Mouse (Mus musculus) embryonic facial prominence, embryonic 11.5 days (tissue): Measurements from ENCODE around the gene Hdgfl1. TPM values are rescaled to one million over a fixed set of nuclear protein-coding genes. Genes with fewer than 3 reads are reported as not detected.

Experiments
- ATAC-seq: fragments of 200-750 bp; cut with Nextera tagmentation; replicated peaks from 2 replicates; pipeline ENCODE4 v1.8.0; 2017; ENCODE audit warnings: low read depth; ENCODE audit not compliant: insufficient number of reproducible peaks, low FRiP score, low TSS enrichment
- DNase-seq: peaks from one replicate; pipeline ENCODE4 v3.0.0-alpha.2; 2015; ENCODE audit warnings: low spot score
- H3K27ac ChIP-seq: fragments of 300-500 bp; sonication (generic); replicated peaks from 2 replicates; pipeline ENCODE4 v1.5.1; 2014; ENCODE audit warnings: mild to moderate bottlenecking, low read depth, low read length, control low read depth
- H3K27me3 ChIP-seq: fragments of 300-500 bp; sonication (generic); 2 replicates; pipeline ENCODE4 v1.6.1; 2014; ENCODE audit warnings: mild to moderate bottlenecking, low read length, moderate library complexity, mixed read lengths; ENCODE audit not compliant: control insufficient read depth, insufficient read depth
- H3K36me3 ChIP-seq: fragments of 300-500 bp; sonication (generic); replicated peaks from 2 replicates; pipeline ENCODE4 v1.6.1; 2014; ENCODE audit warnings: low read depth, mild to moderate bottlenecking, low read length, moderate library complexity, mixed read lengths; ENCODE audit not compliant: control insufficient read depth, insufficient read depth
- H3K4me1 ChIP-seq: fragments of 300-500 bp; sonication (generic); 2 replicates; pipeline ENCODE4 v1.6.1; 2014; ENCODE audit warnings: low read length, mixed read lengths; ENCODE audit not compliant: control insufficient read depth, insufficient read depth
- H3K4me2 ChIP-seq: fragments of 300-500 bp; sonication (generic); 2 replicates; pipeline ENCODE4 v1.6.1; 2014; ENCODE audit warnings: low read depth, mild to moderate bottlenecking, control low read depth, low read length, moderate library complexity
- H3K4me3 ChIP-seq: fragments of 300-500 bp; sonication (generic); 2 replicates; pipeline ENCODE4 v1.5.1; 2014; ENCODE audit warnings: low read depth, low read length, control low read depth
- H3K9ac ChIP-seq: fragments of 300-500 bp; sonication (generic); replicated peaks from 2 replicates; pipeline ENCODE4 v1.6.1; 2014; ENCODE audit warnings: mild to moderate bottlenecking, control low read depth, low read length
- H3K9me3 ChIP-seq: fragments of 300-500 bp; sonication (generic); replicated peaks from 2 replicates; pipeline ENCODE4 v1.6.1; 2016; ENCODE audit warnings: mild to moderate bottlenecking, low read length, inconsistent platforms, mixed read lengths; ENCODE audit not compliant: control insufficient read depth
- WGBS: fragments of 180-500 bp; shearing (Covaris S2); extraction: QIAGEN DNeasy Blood & Tissue Kit; methylation state at CpG from one replicate; pipeline ENCODE4 v1.1.7; 2014; 5-methylcytosine and 5-hydroxymethylcytosine counted together
- polyA plus RNA-seq: library from polyadenylated mRNA; unstranded; fragments of >200 nt; fragmentation: Nextera tagmentation; extraction: Ambion mirVana; gene quantifications from 2 replicates; pipeline ENCODE4 v1.2.1, GENCODE M21; 2014

Hdgfl1 gene
- polyA plus RNA-seq, result not detected in 2 replicates

DNA sequence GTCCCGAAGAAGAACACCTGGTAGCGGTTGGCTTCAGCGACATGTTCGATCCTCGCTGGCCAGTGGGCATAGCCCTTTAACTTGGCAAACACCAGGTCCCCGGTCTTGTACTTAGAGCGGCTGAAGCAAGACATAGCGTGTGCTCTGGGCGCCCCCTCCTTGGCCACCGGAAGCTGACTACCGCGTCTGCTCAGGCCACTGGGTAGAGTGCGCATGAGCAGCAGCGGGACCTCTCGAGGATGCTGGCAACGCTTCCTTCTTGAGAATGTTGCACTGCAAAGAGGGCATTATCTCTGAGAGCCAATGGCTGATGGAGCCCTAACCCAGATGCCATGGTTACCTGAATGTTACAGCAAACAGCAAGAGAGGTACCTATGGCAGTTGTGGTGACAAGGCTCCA, at the start of gene Hdgfl1:
Gene Hdgfl1 (minus strand): TSS at position 211 of the 400 bp plus-strand sequence.
- ATAC-seq (no peak), DNase-seq (no peak)
- 96% methylated on average over 16 of the region's 16 CpGs for WGBS
- Histone ChIP-seq H3K27ac (no peak within 1 kb of the TSS), H3K27me3 (no peaks in the 10 kb centered on the region), H3K9me3 (no peaks in the 10 kb centered on the region), H3K4me3 (no peak within 1 kb of the TSS), H3K36me3 (no peaks in the 10 kb centered on the region), H3K9ac (no peak within 1 kb of the TSS), H3K4me2 (no peak within 1 kb of the TSS), H3K4me1 (no peaks in the 10 kb centered on the region)

- 93% methylated on average over 3 of the region's 3 CpGs for WGBS
- H3K27me3 ChIP-seq, result no peaks in the 10 kb centered on the region
- no peak overlapping the region for H3K9ac ChIP-seq
- no peaks in the 10 kb centered on the region for H3K9me3 ChIP-seq
- H3K36me3 ChIP-seq, result no peaks in the 10 kb centered on the region
- ATAC-seq (no peak), DNase-seq (no peak)
- no peak overlapping the region for H3K27ac ChIP-seq
- H3K4me2 ChIP-seq, result no peak overlapping the region
- H3K4me3 ChIP-seq, result no peak overlapping the region
- no peaks in the 10 kb centered on the region for H3K4me1 ChIP-seq
Observed at GRCm38 (mm10) chr13:26795460-26795859, 25.5 kb upstream of the Hdgfl1 start.

- Histone ChIP-seq H3K9ac (no peak overlapping the region), H3K27ac (no peak overlapping the region)
- WGBS, result 93% methylated on average over 15 of the region's 15 CpGs
Observed at GRCm38 (mm10) chr13:26769424-26769823, 541 bp downstream of the Hdgfl1 start.

DNA sequence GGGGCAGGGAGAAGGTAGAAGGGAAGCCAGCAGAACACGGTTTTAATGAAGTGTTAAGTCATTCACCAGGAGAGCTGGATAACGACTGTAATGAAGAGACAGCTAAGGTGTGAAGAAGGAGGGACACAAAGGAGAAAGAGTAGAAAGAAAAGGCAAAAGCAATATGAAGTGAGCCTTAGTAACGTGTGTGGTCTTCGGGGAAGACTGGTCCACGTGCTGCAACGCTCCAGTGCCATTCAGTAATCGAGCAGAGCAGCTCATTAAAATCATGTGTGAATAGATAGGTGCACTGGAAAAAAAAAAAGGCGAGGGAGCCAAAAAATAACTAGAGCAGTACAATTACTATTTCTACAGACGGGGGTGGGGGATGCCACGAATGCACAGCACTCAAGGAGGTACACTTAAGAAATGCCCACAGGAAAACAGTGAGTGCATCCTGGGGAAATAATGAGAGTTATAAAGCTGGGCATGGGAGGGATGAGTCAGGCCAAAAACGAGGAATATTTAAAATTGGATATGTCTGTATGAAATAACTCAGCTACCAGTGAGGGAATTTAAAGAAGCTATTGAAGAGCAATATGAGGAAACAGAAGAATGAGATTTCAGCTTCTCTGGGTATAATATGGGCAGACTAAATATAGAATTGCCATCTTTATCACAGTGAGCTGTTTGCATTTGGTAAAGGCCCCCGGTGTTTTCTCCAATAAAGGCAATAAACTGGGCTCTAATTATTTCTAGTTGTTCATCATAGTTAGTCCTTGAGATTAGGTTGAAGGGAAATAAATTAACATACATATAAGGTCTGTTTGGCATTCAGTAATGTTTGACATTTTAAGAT, 7.8 kb downstream of the Hdgfl1 start:
- no peak for ATAC-seq
- Histone ChIP-seq H3K4me2 (no peak overlapping the region), H3K4me3 (no peak overlapping the region)

More at GRCm38 (mm10) chr13:26769424-26769823, 541 bp downstream of the Hdgfl1 start:
- Histone ChIP-seq H3K4me3 (no peak overlapping the region), H3K36me3 (no peaks in the 10 kb centered on the region), H3K27me3 (no peaks in the 10 kb centered on the region), H3K4me2 (no peak overlapping the region), H3K9me3 (no peaks in the 10 kb centered on the region), H3K4me1 (no peaks in the 10 kb centered on the region)
- no peak; the same call in 1 of the 2 replicates for ATAC-seq
- DNase-seq, result no peak

DNA sequence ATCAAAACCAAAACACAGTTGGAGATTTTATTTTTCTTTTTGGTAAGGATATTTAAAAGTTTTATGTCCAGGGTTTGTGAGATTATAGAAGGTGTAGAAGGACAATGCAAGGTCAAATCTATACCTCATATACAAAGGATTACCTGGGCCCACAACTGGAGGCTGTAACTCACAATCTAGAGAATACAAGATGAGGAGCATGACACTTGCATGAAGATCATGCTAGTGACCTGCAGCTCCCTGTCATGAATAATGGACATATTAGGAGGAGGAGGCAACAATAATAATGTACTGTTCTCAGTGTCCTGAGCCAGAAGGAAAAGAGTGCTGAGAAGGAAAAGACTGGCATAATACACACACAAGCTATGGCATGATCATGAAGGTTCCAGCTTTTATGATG, 17.1 kb downstream of the Hdgfl1 start:
- Histone ChIP-seq H3K9ac (no peak overlapping the region), H3K27me3 (no peaks in the 10 kb centered on the region), H3K4me2 (no peak overlapping the region), H3K27ac (no peak overlapping the region), H3K4me3 (no peak overlapping the region), H3K36me3 (no peaks in the 10 kb centered on the region), H3K9me3 (no peaks in the 10 kb centered on the region), H3K4me1 (no peaks in the 10 kb centered on the region)
- DNase-seq (no peak), ATAC-seq (no peak)

More for the DNA sequence above, 7.8 kb downstream of the Hdgfl1 start:
- Histone ChIP-seq H3K36me3 (no peaks in the 10 kb centered on the region), H3K4me1 (no peaks in the 10 kb centered on the region), H3K9me3 (no peaks in the 10 kb centered on the region), H3K9ac (no peak overlapping the region), H3K27me3 (no peaks in the 10 kb centered on the region), H3K27ac (no peak overlapping the region)
- DNase-seq, result no peak
- WGBS, result 76% methylated on average over 12 of the region's 12 CpGs

- no peaks in the 10 kb centered on the region for H3K27me3 ChIP-seq
Observed at GRCm38 (mm10) chr13:26752414-26752813, 17.6 kb downstream of the Hdgfl1 start.

DNA sequence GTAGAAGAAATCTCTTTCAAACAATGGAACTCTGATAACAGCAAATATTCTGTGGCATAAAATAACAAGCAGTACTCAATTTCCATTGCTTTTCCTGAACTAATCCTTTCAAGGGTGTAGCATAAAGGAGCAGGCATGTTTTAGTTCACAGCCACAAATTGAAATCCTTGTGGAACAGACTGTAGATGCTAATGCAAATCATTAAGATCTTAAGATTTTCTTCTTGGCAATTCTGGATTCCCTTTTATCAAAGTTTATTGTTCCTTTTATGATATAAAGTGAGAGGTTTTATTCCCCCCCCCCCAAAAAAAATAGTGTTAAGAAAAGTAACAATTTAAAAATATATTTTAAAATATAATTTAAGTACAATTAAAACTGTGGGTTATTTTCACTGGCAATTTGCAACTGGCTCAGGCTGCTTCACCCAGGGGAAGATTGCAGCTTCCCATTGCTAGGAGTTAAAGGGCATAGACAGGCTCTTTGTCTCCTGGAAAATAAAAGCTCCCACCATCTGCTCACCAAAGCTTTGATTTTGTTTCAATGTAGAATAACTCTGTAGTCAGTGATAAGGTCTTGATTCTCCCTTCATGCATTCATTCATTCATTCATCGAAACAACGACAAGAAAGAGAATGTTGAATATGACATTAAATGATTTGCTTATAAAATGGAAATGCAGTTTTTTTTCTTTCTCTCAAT, 24.1 kb downstream of the Hdgfl1 start:
- ATAC-seq, result no peak
- Histone ChIP-seq H3K9me3 (no peaks in the 10 kb centered on the region), H3K27ac (no peak overlapping the region), H3K4me2 (no peak overlapping the region), H3K36me3 (no peaks in the 10 kb centered on the region), H3K9ac (no peak overlapping the region), H3K4me3 (no peak overlapping the region), H3K27me3 (no peaks in the 10 kb centered on the region), H3K4me1 (no peaks in the 10 kb centered on the region)
- WGBS, result 89% methylated on average over 2 of the region's 2 CpGs
- no peak for DNase-seq

More at GRCm38 (mm10) chr13:26752414-26752813, 17.6 kb downstream of the Hdgfl1 start:
- H3K4me2 ChIP-seq, result no peak overlapping the region
- no peak overlapping the region for H3K27ac ChIP-seq
- 90% methylated on average over 1 of the region's 1 CpGs for WGBS
- H3K9me3 ChIP-seq, result no peaks in the 10 kb centered on the region
- H3K36me3 ChIP-seq, result no peaks in the 10 kb centered on the region
- no peak overlapping the region for H3K4me3 ChIP-seq
- no peak for ATAC-seq
- H3K9ac ChIP-seq, result no peak overlapping the region
- DNase-seq, result no peak
- H3K4me1 ChIP-seq, result no peaks in the 10 kb centered on the region
